Comparison of ENCODE assay signal across 8 mouse cellular contexts in genomic region chr9:14698582-14699287, GRCm38 (mm10). TPM values are rescaled to one million over a fixed set of nuclear protein-coding genes. Genes with fewer than 3 reads are reported as not detected.
DNase-seq lines count a peak whose midpoint lies in the region; ATAC-seq lines count a peak whose summit lies in the region.

No protein-coding gene starts in this region.

- no peak overlapping the region for H3K4me3 ChIP-seq in hindbrain, embryonic 10.5 days
- no peak overlapping the region for H3K4me3 ChIP-seq in lung, embryonic 15.5 days

- no peaks in the 10 kb centered on the region for H3K36me3 ChIP-seq in hindbrain, embryonic 10.5 days
- no peaks in the 10 kb centered on the region for H3K36me3 ChIP-seq in lung, embryonic 15.5 days

- H3K27me3 ChIP-seq in hindbrain, embryonic 10.5 days (ENCODE audit: insufficient read depth, poor library complexity, severe bottlenecking) = no peaks in the 10 kb centered on the region
- no peaks in the 10 kb centered on the region for H3K27me3 ChIP-seq in lung, embryonic 15.5 days

- no peaks in the 10 kb centered on the region for H3K9me3 ChIP-seq in hindbrain, embryonic 10.5 days
- no peaks in the 10 kb centered on the region for H3K9me3 ChIP-seq in lung, embryonic 15.5 days

- H3K4me1 ChIP-seq in hindbrain, embryonic 10.5 days (replicated peaks) = no peaks in the 10 kb centered on the region
- no peaks in the 10 kb centered on the region for H3K4me1 ChIP-seq in lung, embryonic 15.5 days

- 48% methylated on average over 12 of the region's 12 CpGs for WGBS in hindbrain, embryonic 10.5 days
- WGBS in lung, embryonic 15.5 days = 51% methylated on average over 12 of the region's 12 CpGs

- DNase-seq in MN1 (ENCODE audit: low spot score) = peak; percentile 60
- peak; percentile 84 for DNase-seq in cerebellum, adult 9-10 months
- peak; percentile 89 for DNase-seq in hindbrain, embryonic 10.5 days (ENCODE audit: low spot score)
- DNase-seq in layer of hippocampus, adult 9-10 months (ENCODE audit: low spot score) = peak; percentile 96
- DNase-seq in ovary, postnatal 14 days (ENCODE audit: low spot score) = peak; percentile 94
- peak; percentile 58 to 83 for DNase-seq in thymus, postnatal 10 days (ENCODE audit: low spot score in 2 of 2)

- H3K9ac ChIP-seq in lung, embryonic 15.5 days = no peak overlapping the region

- H3K4me2 ChIP-seq in lung, embryonic 15.5 days = no peak overlapping the region

- ATAC-seq in frontal cortex, adult (ENCODE audit: low TSS enrichment) = peak; percentile 97
- ATAC-seq in lung, embryonic 15.5 days (ENCODE audit: borderline replicate concordance, extremely low read depth, low FRiP score, low TSS enrichment) = peak; percentile 83

- no peak overlapping the region for H3K27ac ChIP-seq in hindbrain, embryonic 10.5 days
- H3K27ac ChIP-seq in lung, embryonic 15.5 days = no peak overlapping the region

RNA-seq across cellular contexts. Expression of gene Piwil4, which starts 41.8 kb away (rescaled TPM):
- polyA plus RNA-seq in hindbrain, embryonic 10.5 days (2016; fragmentation: Nextera tagmentation; extraction: Ambion mirVana) = 0.27 and 0.32 TPM in 2 replicates
- 0.23 and 0.25 TPM in 2 replicates for polyA plus RNA-seq in lung, embryonic 15.5 days (2015; fragmentation: Nextera tagmentation; extraction: Ambion mirVana)

RNA-seq across cellular contexts. Expression of gene Fut4, which starts 53.5 kb away (rescaled TPM):
- 2.7 and 2.8 TPM in 2 replicates for polyA plus RNA-seq in hindbrain, embryonic 10.5 days (2016; fragmentation: Nextera tagmentation; extraction: Ambion mirVana)
- 2.9 and 3.6 TPM in 2 replicates for polyA plus RNA-seq in lung, embryonic 15.5 days (2015; fragmentation: Nextera tagmentation; extraction: Ambion mirVana)

RNA-seq across cellular contexts. Expression of gene Amotl1, which starts 53.9 kb away (rescaled TPM):
- 12.8 and 16.3 TPM in 2 replicates for polyA plus RNA-seq in hindbrain, embryonic 10.5 days (2016; fragmentation: Nextera tagmentation; extraction: Ambion mirVana)
- polyA plus RNA-seq in lung, embryonic 15.5 days (2015; fragmentation: Nextera tagmentation; extraction: Ambion mirVana) = 17.7 and 19.1 TPM in 2 replicates
